Mouse (Mus musculus): ENCODE data around the gene Ldb2.

GRCm38 (mm10) chr5:44656707-44657106 lies 142.8 kb downstream of the Ldb2 start:
- TF ChIP-seq POLR2A (IDR thresholded peaks at IDR 0.05; ENCODE audit: borderline replicate concordance, low read depth, low read length), result no peak
- no peak for TF ChIP-seq CTCF (IDR thresholded peaks at IDR 0.05; ENCODE audit: low read depth, low read length)

Measured in bone marrow macrophage, adult 2 months (primary cell).